Mouse (Mus musculus) CH12.LX (cell line): Measurements from ENCODE around the gene Nckap1l. TPM values are rescaled to one million over a fixed set of nuclear protein-coding genes. Genes with fewer than 3 reads are reported as not detected.

ENCODE experiments used
- DNase-seq: peaks from one replicate; pipeline ENCODE4 v3.0.0-alpha.2; 2013; ENCODE audit errors: extremely low read depth
- H3K27ac ChIP-seq: 2 replicates; pipeline ENCODE4 v1.5.1; 2012; ENCODE audit warnings: low read depth, mild to moderate bottlenecking, control low read depth, moderate library complexity; ENCODE audit not compliant: insufficient read depth
- H3K27me3 ChIP-seq: replicated peaks from 2 replicates; pipeline ENCODE3; 2012; ENCODE audit warnings: inconsistent platforms
- H3K36me3 ChIP-seq, 2 experiments: replicated peaks in 1 of 2; 2 replicates each; pipeline versions ENCODE3 to v1.6.1; 2012; ENCODE audit warnings: inconsistent platforms in 1 of 2, low read length in 1 of 2, mild to moderate bottlenecking in 1 of 2, mixed read lengths in 1 of 2, moderate library complexity in 1 of 2; ENCODE audit not compliant: control insufficient read depth in 1 of 2, insufficient read depth in 1 of 2
- H3K4me1 ChIP-seq, 2 experiments: 2 replicates each; pipeline ENCODE4 v1.6.1; 2012; ENCODE audit warnings: inconsistent platforms in 1 of 2, moderate library complexity in 1 of 2; ENCODE audit not compliant: insufficient read depth in 2 of 2, control insufficient read depth in 1 of 2
- H3K4me2 ChIP-seq: 2 replicates; pipeline ENCODE4 v1.6.1; 2012; ENCODE audit warnings: low read depth, mild to moderate bottlenecking, control low read depth; ENCODE audit not compliant: poor library complexity, insufficient read depth, severe bottlenecking
- H3K4me3 ChIP-seq, 3 experiments: fragments of 150-350 bp in 1 of 3; sonication (generic) in 1 of 3; replicated peaks in 1 of 3; 2 replicates each; pipeline versions ENCODE3 to v1.5.1; 2011 to 2012; ENCODE audit warnings: low read depth in 2 of 3, low read length in 2 of 3, mild to moderate bottlenecking in 2 of 3, moderate library complexity in 2 of 3, control low read depth in 1 of 3, improper control_type of control experiment in 1 of 3, inconsistent platforms in 1 of 3, mixed read lengths in 1 of 3; ENCODE audit not compliant: poor library complexity in 1 of 3
- H3K79me2 ChIP-seq: replicated peaks from 2 replicates; pipeline ENCODE4 v1.6.1; 2012; ENCODE audit warnings: mild to moderate bottlenecking, moderate library complexity; ENCODE audit not compliant: control insufficient read depth, poor library complexity, insufficient read depth, severe bottlenecking; ENCODE audit errors: extremely low read depth
- H3K9ac ChIP-seq: 2 replicates; pipeline ENCODE4 v1.6.1; 2012; ENCODE audit warnings: low read depth, mild to moderate bottlenecking, control low read depth, moderate library complexity; ENCODE audit not compliant: insufficient read depth
- H3K9me3 ChIP-seq: replicated peaks from 2 replicates; pipeline ENCODE3; 2012; ENCODE audit warnings: low read length, inconsistent platforms, mixed read lengths
- CTCF ChIP-seq, 2 experiments: IDR thresholded peaks in 1 of 2; conservative IDR thresholded peaks in 1 of 2; 2 replicates each; pipeline ENCODE4 v1.5.1; 2011 to 2012; ENCODE audit warnings: low read depth in 2 of 2, low read length in 2 of 2, improper control_type of control experiment in 1 of 2, inconsistent platforms in 1 of 2, mild to moderate bottlenecking in 1 of 2, moderate library complexity in 1 of 2
- E2F4 ChIP-seq: IDR thresholded peaks from 2 replicates; pipeline ENCODE4 v1.6.1; 2011; ENCODE audit warnings: low read depth, low read length, improper control_type of control experiment; ENCODE audit not compliant: insufficient replicate concordance
- ELF1 ChIP-seq: IDR thresholded peaks from 2 replicates; pipeline ENCODE4 v1.6.1; 2014; ENCODE audit warnings: low read depth, mild to moderate bottlenecking, inconsistent platforms, low read length, improper control_type of control experiment
- EP300 ChIP-seq: IDR thresholded peaks from 2 replicates; pipeline ENCODE4 v1.6.1; 2011; ENCODE audit warnings: low read length, improper control_type of control experiment
- ETS1 ChIP-seq: conservative IDR thresholded peaks from 2 replicates; pipeline ENCODE4 v1.6.1; 2012; ENCODE audit warnings: low read depth, mild to moderate bottlenecking, inconsistent platforms, low read length, improper control_type of control experiment, moderate library complexity
- HCFC1 ChIP-seq: IDR thresholded peaks from 2 replicates; pipeline ENCODE4 v1.6.1; 2012; ENCODE audit warnings: low read depth, mild to moderate bottlenecking, inconsistent platforms, low read length, improper control_type of control experiment
- JUN ChIP-seq: IDR thresholded peaks from 2 replicates; pipeline ENCODE4 v1.6.1; 2011; ENCODE audit warnings: low read depth, mild to moderate bottlenecking, low read length, improper control_type of control experiment, moderate library complexity; ENCODE audit not compliant: insufficient read depth
- KAT2A ChIP-seq: IDR thresholded peaks from 2 replicates; pipeline ENCODE4 v1.6.1; 2012; ENCODE audit warnings: low read length, improper control_type of control experiment, inconsistent platforms; ENCODE audit not compliant: insufficient replicate concordance
- MAFK ChIP-seq: IDR thresholded peaks from 2 replicates; pipeline ENCODE4 v1.6.1; 2011; ENCODE audit warnings: low read length, improper control_type of control experiment; ENCODE audit not compliant: insufficient replicate concordance
- MXI1 ChIP-seq: IDR thresholded peaks from 2 replicates; pipeline ENCODE4 v1.6.1; 2011; ENCODE audit warnings: mild to moderate bottlenecking, low read depth, low read length, improper control_type of control experiment
- MYC ChIP-seq: IDR thresholded peaks from 2 replicates; pipeline ENCODE4 v1.6.1; 2011; ENCODE audit warnings: low read depth, mild to moderate bottlenecking, improper control_type of control experiment, low read length
- NELFE ChIP-seq: IDR thresholded peaks from 2 replicates; pipeline ENCODE4 v1.6.1; 2011; ENCODE audit warnings: low read depth, low read length, improper control_type of control experiment
- NRF1 ChIP-seq: IDR thresholded peaks from 2 replicates; pipeline ENCODE4 v1.6.1; 2014; ENCODE audit warnings: low read depth, mild to moderate bottlenecking, inconsistent platforms, low read length, improper control_type of control experiment, moderate library complexity
- RAD21 ChIP-seq: IDR thresholded peaks from 2 replicates; pipeline ENCODE4 v1.6.1; 2011; ENCODE audit warnings: low read depth, mild to moderate bottlenecking, low read length, improper control_type of control experiment, moderate library complexity
- SMC3 ChIP-seq: IDR thresholded peaks from 2 replicates; pipeline ENCODE4 v1.6.1; 2011; ENCODE audit warnings: low read depth, low read length, improper control_type of control experiment
- TCF12 ChIP-seq: IDR thresholded peaks from 2 replicates; pipeline ENCODE4 v1.6.1; 2014; ENCODE audit warnings: low read depth, mild to moderate bottlenecking, inconsistent platforms, low read length, improper control_type of control experiment
- UBTF ChIP-seq: IDR thresholded peaks from 2 replicates; pipeline ENCODE4 v1.6.1; 2012; ENCODE audit warnings: low read depth, mild to moderate bottlenecking, inconsistent platforms, low read length, improper control_type of control experiment, moderate library complexity
- USF2 ChIP-seq: conservative IDR thresholded peaks from 2 replicates; pipeline ENCODE4 v1.6.1; 2011; ENCODE audit warnings: low read depth, low read length, improper control_type of control experiment
- ZC3H11A ChIP-seq: IDR thresholded peaks from 2 replicates; pipeline ENCODE4 v1.6.1; 2012; ENCODE audit warnings: low read depth, mild to moderate bottlenecking, inconsistent platforms, low read length, improper control_type of control experiment
- ZKSCAN1 ChIP-seq: IDR thresholded peaks from 2 replicates; pipeline ENCODE4 v1.6.1; 2012; ENCODE audit warnings: low read depth, inconsistent platforms, low read length, improper control_type of control experiment, borderline replicate concordance
- ZNF384 ChIP-seq: IDR thresholded peaks from 2 replicates; pipeline ENCODE4 v1.6.1; 2012; ENCODE audit warnings: low read depth, low read length, improper control_type of control experiment, inconsistent platforms
- dilution Hi-C: fragments of 300-500 bp; cut with MboI; formaldehyde crosslinking; loops from 2 replicates; pipeline ENCODE4 v1.14.3; 2020; ENCODE audit warnings: low sequenced_read_pairs; ENCODE audit not compliant: extremely low pct_unique_long_range_greater_than_20kb, extremely low pct_ligation_motif_present
- in situ Hi-C: fragments of 300-500 bp; cut with MboI; formaldehyde crosslinking; loops from 3 replicates; pipeline ENCODE4 v1.14.3; 2019; ENCODE audit warnings: low sequenced_read_pairs, low pct_ligation_motif_present, low pct_unique_long_range_greater_than_20kb, mixed read lengths
- polyA plus RNA-seq: library from polyadenylated mRNA; unstranded; fragments of >175 nt; gene quantifications from 2 replicates; pipeline ENCODE4 v1.2.1, GENCODE M21; 2012; ENCODE audit warnings: low read depth; ENCODE audit not compliant: insufficient read length
- total RNA-seq, 2 experiments: library from RNA; depleted of rRNA; stranded (reverse); fragments of 300-350 nt in 1 of 2; fragments of >200 nt in 1 of 2; gene quantifications; 2 replicates each; pipeline ENCODE4 v1.2.3; 2012 to 2014

Nckap1l gene
- total and polyA plus RNA-seq, 3 experiments: 68.6 to 109 (median 77.7) TPM

- no peaks in the 10 kb centered on the region for H3K79me2 ChIP-seq
- H3K27ac ChIP-seq: no peak overlapping the region
- H3K27me3 ChIP-seq: no peaks in the 10 kb centered on the region
- H3K9ac ChIP-seq: no peak overlapping the region
- H3K4me2 ChIP-seq: no peak overlapping the region
- no peak for DNase-seq
- in situ Hi-C loops (no loop called here), dilution Hi-C loops (no loop called here)
- H3K4me1 ChIP-seq: no peaks in the 10 kb centered on the region; a peak in 1 of 4 replicates
- H3K36me3 ChIP-seq: peaks cover 63 to 93% of the 10 kb centered on the region in 2 experiments
- TF ChIP-seq KAT2A (no peak), SMC3 (no peak), ZC3H11A (no peak), ELF1 (no peak), MAFK (no peak)
- no peaks in the 10 kb centered on the region for H3K9me3 ChIP-seq
- H3K4me3 ChIP-seq: no peak overlapping the region
These were observed 18.7 kb downstream of the Nckap1l start for GRCm38 (mm10) chr15:103472265-103472664.

DNA sequence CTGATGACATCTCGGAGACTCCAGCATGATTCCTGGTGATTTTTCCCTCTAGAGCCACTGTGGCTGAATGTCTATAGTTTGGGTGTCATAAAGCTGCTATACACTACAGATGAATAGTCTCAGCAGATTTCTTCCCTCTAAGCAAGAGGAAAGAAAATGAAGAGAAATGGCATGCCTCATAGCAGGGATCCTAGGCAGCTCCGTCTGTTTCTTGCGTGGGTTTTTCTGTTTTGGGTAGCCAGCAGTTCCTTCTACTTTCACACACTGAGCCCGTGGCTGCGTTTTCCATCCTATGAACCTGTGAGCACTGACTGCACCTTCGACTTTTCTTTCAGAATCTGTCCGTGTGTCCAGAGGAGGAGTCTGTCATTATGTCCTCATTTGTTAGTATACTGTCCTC, 19.6 kb downstream of the Nckap1l start:
- dilution Hi-C loops (no loop called here), in situ Hi-C loops (no loop called here)
- H3K4me3 ChIP-seq: no peak overlapping the region
- no peaks in the 10 kb centered on the region for H3K9me3 ChIP-seq
- no peaks in the 10 kb centered on the region for H3K79me2 ChIP-seq
- H3K4me2 ChIP-seq: no peak overlapping the region
- TF ChIP-seq USF2: no peak
- no peak for TF ChIP-seq UBTF
- no peak for TF ChIP-seq HCFC1
- no peak for TF ChIP-seq ZKSCAN1
- TF ChIP-seq E2F4: no peak
- TF ChIP-seq NRF1: no peak
- peaks cover 67 to 93% of the 10 kb centered on the region in 2 experiments for H3K36me3 ChIP-seq
- H3K27ac ChIP-seq: no peak overlapping the region
- H3K4me1 ChIP-seq: no peaks in the 10 kb centered on the region; a peak in 1 of 4 replicates
- no peak for DNase-seq
- H3K27me3 ChIP-seq: no peaks in the 10 kb centered on the region
- no peak overlapping the region for H3K9ac ChIP-seq

DNA sequence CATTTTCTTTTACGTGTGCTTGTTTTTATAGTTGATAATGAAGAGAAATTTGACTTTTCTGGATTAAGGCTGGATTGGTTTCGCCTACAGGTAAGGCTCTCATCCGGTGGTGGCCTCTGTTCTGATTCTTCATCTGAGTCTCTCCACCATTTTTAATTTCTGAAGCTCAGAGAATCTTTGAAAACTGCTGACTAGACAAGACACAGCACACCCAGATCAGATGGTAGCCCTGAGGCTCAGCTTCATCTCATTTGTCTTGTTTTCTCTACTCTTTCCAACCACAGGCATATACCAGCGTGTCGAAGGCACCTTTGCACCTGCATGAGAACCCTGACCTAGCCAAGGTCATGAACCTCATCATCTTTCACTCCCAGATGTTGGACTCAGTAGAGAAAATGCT, 20.2 kb downstream of the Nckap1l start:
- Histone ChIP-seq H3K27ac (no peak overlapping the region), H3K4me3 (no peak overlapping the region), H3K4me2 (no peak overlapping the region)
- dilution Hi-C loops: no loop called here
- TF ChIP-seq ETS1: no peak
- no peak for TF ChIP-seq RAD21
- no peak for TF ChIP-seq E2F4
- TF ChIP-seq UBTF: no peak
- no peak for TF ChIP-seq CTCF (conservative IDR thresholded peaks at IDR 0.05 in 1 of 2, IDR thresholded peaks at IDR 0.05 in 1 of 2; ENCODE audit: low read depth in 2 of 2, low read length in 2 of 2)
- TF ChIP-seq SMC3: no peak
- no peak for TF ChIP-seq MYC
- TF ChIP-seq EP300: peak; percentile 38
- no peak for TF ChIP-seq KAT2A
- no peak for TF ChIP-seq MXI1
- TF ChIP-seq ZKSCAN1: no peak
- no peak for TF ChIP-seq NELFE
- TF ChIP-seq TCF12: no peak
- no peak for TF ChIP-seq JUN
- no peak for TF ChIP-seq ZNF384
- peak; percentile 96 for TF ChIP-seq MAFK
- no peak for TF ChIP-seq NRF1
- TF ChIP-seq, all 38 proteins: peak for 2
- H3K9ac ChIP-seq: no peak overlapping the region
- no peaks in the 10 kb centered on the region for H3K9me3 ChIP-seq
- in situ Hi-C loops: no loop called here
- no peaks in the 10 kb centered on the region for H3K79me2 ChIP-seq
- H3K36me3 ChIP-seq: peaks cover 70 to 93% of the 10 kb centered on the region in 2 experiments
- no peaks in the 10 kb centered on the region; a peak in 1 of 4 replicates for H3K4me1 ChIP-seq
- H3K27me3 ChIP-seq: no peaks in the 10 kb centered on the region
- no peak for DNase-seq
